Mouse (Mus musculus): ENCODE measurements at regions not wholly inside any gene's neighbourhood (a gene's known extent, or its start where the extent isn't known, plus 50 kb on each side); places are given as distances from the start of the nearest gene placed in this dataset.
A peak's percentile ranks its signal among the peaks of the same experiment; 100 is the strongest.

GRCm38 (mm10) chr12:86823488-86823854 lies 61.1 kb downstream of the Irf2bpl start:
- Histone ChIP-seq H3K27ac (ENCODE audit: low read depth, low read length) (peak overlapping the region; percentile 97), H3K36me3 (ENCODE audit: control insufficient read depth, insufficient read depth, low read length) (no peaks in the 10 kb centered on the region), H3K27me3 (ENCODE audit: control insufficient read depth, insufficient read depth, low read length) (no peaks in the 10 kb centered on the region), H3K9ac (ENCODE audit: low read depth, low read length) (peak overlapping the region; percentile 69), H3K9me3 (replicated peaks; ENCODE audit: control insufficient read depth, low read length) (no peaks in the 10 kb centered on the region), H3K4me3 (ENCODE audit: low read depth, low read length) (peak overlapping the region; percentile 28), H3K4me2 (peak overlapping the region; percentile 56), H3K4me1 (ENCODE audit: control insufficient read depth, insufficient read depth, low read length) (peaks cover 55% of the 10 kb centered on the region)
- ATAC-seq (replicated peaks; ENCODE audit: insufficient number of reproducible peaks, low FRiP score, low TSS enrichment): no peak
- 67% methylated on average over 4 of the region's 4 CpGs for WGBS (ENCODE audit: insufficient replicate concordance)

- WGBS (ENCODE audit: insufficient replicate concordance): 75% methylated on average over 6 of the region's 6 CpGs
- Histone ChIP-seq H3K4me3 (ENCODE audit: low read depth, low read length) (no peak overlapping the region), H3K36me3 (ENCODE audit: control insufficient read depth, insufficient read depth, low read length) (no peaks in the 10 kb centered on the region), H3K27me3 (ENCODE audit: control insufficient read depth, insufficient read depth, low read length) (no peaks in the 10 kb centered on the region), H3K9ac (ENCODE audit: low read depth, low read length) (no peak overlapping the region), H3K4me1 (ENCODE audit: control insufficient read depth, insufficient read depth, low read length) (peaks cover 64% of the 10 kb centered on the region), H3K9me3 (replicated peaks; ENCODE audit: control insufficient read depth, low read length) (no peaks in the 10 kb centered on the region), H3K27ac (ENCODE audit: low read depth, low read length) (no peak overlapping the region), H3K4me2 (no peak overlapping the region)
- ATAC-seq (replicated peaks; ENCODE audit: insufficient number of reproducible peaks, low FRiP score, low TSS enrichment): no peak
These were observed 63.4 kb downstream of the Irf2bpl start for GRCm38 (mm10) chr12:86821183-86821582.

GRCm38 (mm10) chr12:86819568-86819967 lies 65.0 kb downstream of the Irf2bpl start:
- H3K9ac ChIP-seq (ENCODE audit: low read depth, low read length): no peak overlapping the region
- peak overlapping the region; percentile 96 for H3K27ac ChIP-seq (ENCODE audit: low read depth, low read length)
- peaks cover 61% of the 10 kb centered on the region for H3K4me1 ChIP-seq (ENCODE audit: control insufficient read depth, insufficient read depth, low read length)
- no peaks in the 10 kb centered on the region for H3K27me3 ChIP-seq (ENCODE audit: control insufficient read depth, insufficient read depth, low read length)
- H3K4me3 ChIP-seq (ENCODE audit: low read depth, low read length): no peak overlapping the region
- H3K4me2 ChIP-seq: no peak overlapping the region
- H3K9me3 ChIP-seq (replicated peaks; ENCODE audit: control insufficient read depth, low read length): no peaks in the 10 kb centered on the region
- no peaks in the 10 kb centered on the region for H3K36me3 ChIP-seq (ENCODE audit: control insufficient read depth, insufficient read depth, low read length)
- no peak for ATAC-seq (replicated peaks; ENCODE audit: insufficient number of reproducible peaks, low FRiP score, low TSS enrichment)
- 85% methylated on average over 6 of the region's 6 CpGs for WGBS (ENCODE audit: insufficient replicate concordance)

- H3K4me1 ChIP-seq (ENCODE audit: control insufficient read depth, insufficient read depth, low read length): peaks cover 57% of the 10 kb centered on the region
- H3K9ac ChIP-seq (ENCODE audit: low read depth, low read length): no peak overlapping the region
- no peaks in the 10 kb centered on the region for H3K9me3 ChIP-seq (replicated peaks; ENCODE audit: control insufficient read depth, low read length)
- no peaks in the 10 kb centered on the region for H3K36me3 ChIP-seq (ENCODE audit: control insufficient read depth, insufficient read depth, low read length)
- no peaks in the 10 kb centered on the region for H3K27me3 ChIP-seq (ENCODE audit: control insufficient read depth, insufficient read depth, low read length)
- WGBS (ENCODE audit: insufficient replicate concordance): 59% methylated on average over 5 of the region's 5 CpGs
- peak overlapping the region; percentile 96 for H3K27ac ChIP-seq (ENCODE audit: low read depth, low read length)
- no peak overlapping the region for H3K4me3 ChIP-seq (ENCODE audit: low read depth, low read length)
- no peak for ATAC-seq (replicated peaks; ENCODE audit: insufficient number of reproducible peaks, low FRiP score, low TSS enrichment)
- H3K4me2 ChIP-seq: no peak overlapping the region
These were observed 65.4 kb downstream of the Irf2bpl start for GRCm38 (mm10) chr12:86819163-86819562.

GRCm38 (mm10) chr12:86818201-86818600 lies 66.4 kb downstream of the Irf2bpl start:
- H3K4me3 ChIP-seq (ENCODE audit: low read depth, low read length): no peak overlapping the region
- peak overlapping the region; percentile 34 for H3K4me2 ChIP-seq
- H3K4me1 ChIP-seq (ENCODE audit: control insufficient read depth, insufficient read depth, low read length): peaks cover 47% of the 10 kb centered on the region
- WGBS (ENCODE audit: insufficient replicate concordance): 0% methylated on average over 2 of the region's 2 CpGs
- ATAC-seq (replicated peaks; ENCODE audit: insufficient number of reproducible peaks, low FRiP score, low TSS enrichment): peak; percentile 49; the same call in 1 of the 2 replicates
- peak overlapping the region; percentile 29 for H3K9ac ChIP-seq (ENCODE audit: low read depth, low read length)
- H3K36me3 ChIP-seq (ENCODE audit: control insufficient read depth, insufficient read depth, low read length): no peaks in the 10 kb centered on the region
- H3K9me3 ChIP-seq (replicated peaks; ENCODE audit: control insufficient read depth, low read length): no peaks in the 10 kb centered on the region
- peak overlapping the region; percentile 96 for H3K27ac ChIP-seq (ENCODE audit: low read depth, low read length)
- no peaks in the 10 kb centered on the region for H3K27me3 ChIP-seq (ENCODE audit: control insufficient read depth, insufficient read depth, low read length)

GRCm38 (mm10) chr12:86816702-86817610 lies 67.6 kb downstream of the Irf2bpl start:
- H3K36me3 ChIP-seq (ENCODE audit: control insufficient read depth, insufficient read depth, low read length): no peaks in the 10 kb centered on the region
- 0 out of 2 replicates have a peak, but pooled peaks have one; percentile 53 for ATAC-seq (replicated peaks; ENCODE audit: insufficient number of reproducible peaks, low FRiP score, low TSS enrichment)
- H3K4me3 ChIP-seq (ENCODE audit: low read depth, low read length): no peak overlapping the region
- peak overlapping the region; percentile 96 for H3K27ac ChIP-seq (ENCODE audit: low read depth, low read length)
- peak overlapping the region; percentile 37 for H3K4me2 ChIP-seq
- WGBS (ENCODE audit: insufficient replicate concordance): 18% methylated on average over 11 of the region's 11 CpGs
- H3K27me3 ChIP-seq (ENCODE audit: control insufficient read depth, insufficient read depth, low read length): no peaks in the 10 kb centered on the region
- 0 out of 2 replicates have a peak overlapping the region, but pooled peaks have one; percentile 23 for H3K9ac ChIP-seq (ENCODE audit: low read depth, low read length)
- no peaks in the 10 kb centered on the region for H3K9me3 ChIP-seq (replicated peaks; ENCODE audit: control insufficient read depth, low read length)
- peaks cover 43% of the 10 kb centered on the region for H3K4me1 ChIP-seq (ENCODE audit: control insufficient read depth, insufficient read depth, low read length)

- peak; percentile 50; the same call in 1 of the 2 replicates for ATAC-seq (replicated peaks; ENCODE audit: insufficient number of reproducible peaks, low FRiP score, low TSS enrichment)
- Histone ChIP-seq H3K9ac (ENCODE audit: low read depth, low read length) (0 out of 2 replicates have a peak overlapping the region, but pooled peaks have one; percentile 23), H3K4me3 (ENCODE audit: low read depth, low read length) (no peak overlapping the region), H3K4me2 (peak overlapping the region; percentile 37), H3K36me3 (ENCODE audit: control insufficient read depth, insufficient read depth, low read length) (no peaks in the 10 kb centered on the region), H3K4me1 (ENCODE audit: control insufficient read depth, insufficient read depth, low read length) (peaks cover 42% of the 10 kb centered on the region), H3K27me3 (ENCODE audit: control insufficient read depth, insufficient read depth, low read length) (no peaks in the 10 kb centered on the region), H3K27ac (ENCODE audit: low read depth, low read length) (peak overlapping the region; percentile 96), H3K9me3 (replicated peaks; ENCODE audit: control insufficient read depth, low read length) (no peaks in the 10 kb centered on the region)
- WGBS (ENCODE audit: insufficient replicate concordance): under 1% methylated on average over 6 of the region's 6 CpGs
These were observed 68.4 kb downstream of the Irf2bpl start for GRCm38 (mm10) chr12:86816171-86816701.

GRCm38 (mm10) chr12:86814740-86815139 lies 69.9 kb downstream of the Irf2bpl start:
- Histone ChIP-seq H3K27ac (ENCODE audit: low read depth, low read length) (no peak overlapping the region), H3K27me3 (ENCODE audit: control insufficient read depth, insufficient read depth, low read length) (no peaks in the 10 kb centered on the region), H3K4me2 (no peak overlapping the region), H3K4me1 (ENCODE audit: control insufficient read depth, insufficient read depth, low read length) (peaks cover 53% of the 10 kb centered on the region), H3K9ac (ENCODE audit: low read depth, low read length) (no peak overlapping the region), H3K4me3 (ENCODE audit: low read depth, low read length) (no peak overlapping the region), H3K36me3 (ENCODE audit: control insufficient read depth, insufficient read depth, low read length) (no peaks in the 10 kb centered on the region), H3K9me3 (replicated peaks; ENCODE audit: control insufficient read depth, low read length) (no peaks in the 10 kb centered on the region)
- ATAC-seq (replicated peaks; ENCODE audit: insufficient number of reproducible peaks, low FRiP score, low TSS enrichment): no peak
- WGBS (ENCODE audit: insufficient replicate concordance): 82% methylated on average over 7 of the region's 7 CpGs

All from heart, embryonic 11.5 days (tissue).